ENCODE assay signal across 8 mouse cellular contexts in the genomic region with DNA sequence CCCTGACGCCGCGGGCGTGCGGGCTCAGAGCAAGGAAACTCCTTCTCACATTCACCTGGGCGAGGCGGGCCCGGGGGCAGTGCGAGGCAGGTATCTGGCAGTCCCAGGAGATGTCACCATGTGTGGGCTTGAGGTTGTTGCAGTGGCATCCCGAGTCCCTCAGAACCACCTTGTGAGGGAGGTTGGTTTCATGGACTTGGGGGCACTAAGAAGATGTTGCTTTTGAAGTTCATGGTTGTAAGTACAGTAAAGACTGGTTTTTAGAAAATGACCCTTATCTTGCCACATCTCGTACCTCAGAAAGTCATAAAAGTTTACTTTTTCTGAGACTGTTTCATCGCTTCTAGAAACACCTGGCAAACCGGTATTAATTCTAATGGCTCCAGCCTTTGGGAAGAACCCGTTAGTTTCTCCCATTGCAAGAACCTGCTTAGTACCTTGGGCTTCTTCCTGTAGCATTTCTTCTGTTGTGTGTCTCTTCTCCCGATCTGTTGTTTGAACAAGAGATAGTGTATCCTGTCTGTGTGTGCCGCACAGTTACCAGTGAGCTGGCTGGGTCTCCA. TPM values are rescaled to one million over a fixed set of nuclear protein-coding genes. Genes with fewer than 3 reads are reported as not detected.
A peak's percentile ranks its signal among the peaks of the same experiment; 100 is the strongest.
DNase-seq lines count a peak whose midpoint lies in the region; ATAC-seq and TF ChIP-seq lines count a peak whose summit lies in the region.

No protein-coding gene starts in this region.

- TF ChIP-seq EP300 in CH12.LX (IDR thresholded peaks at IDR 0.05; ENCODE audit: low read length): no peak

- H3K4me3 ChIP-seq in heart, embryonic 11.5 days (ENCODE audit: low read depth, low read length): peak overlapping the region; percentile 97
- peak overlapping the region in 2 of 3 experiments; percentile 48 to 56 for H3K4me3 ChIP-seq in CH12.LX (replicated peaks in 1 of 3; ENCODE audit: low read depth in 2 of 3, low read length in 2 of 3, poor library complexity in 1 of 3)
- peak overlapping the region; percentile 95 for H3K4me3 ChIP-seq in heart, embryonic 16.5 days (ENCODE audit: low read length)
- H3K4me3 ChIP-seq in midbrain, embryonic 11.5 days (ENCODE audit: low read depth, low read length): peak overlapping the region; percentile 96

- H3K79me2 ChIP-seq in CH12.LX (replicated peaks; ENCODE audit: control insufficient read depth, extremely low read depth, insufficient read depth, poor library complexity, severe bottlenecking): no peaks in the 10 kb centered on the region

- WGBS in heart, embryonic 11.5 days (ENCODE audit: insufficient replicate concordance): 20% methylated on average over 16 of the region's 16 CpGs
- 24% methylated on average over 16 of the region's 16 CpGs for WGBS in heart, embryonic 16.5 days
- WGBS in midbrain, embryonic 11.5 days: 23% methylated on average over 16 of the region's 16 CpGs

- ATAC-seq in heart, embryonic 11.5 days (replicated peaks; ENCODE audit: insufficient number of reproducible peaks, low FRiP score, low TSS enrichment): no peak
- ATAC-seq in heart, embryonic 16.5 days (replicated peaks; ENCODE audit: extremely low read depth, insufficient read depth, low FRiP score): peak; percentile 7; the same call in 1 of the 2 replicates
- ATAC-seq in midbrain, embryonic 11.5 days (ENCODE audit: low FRiP score): no peak

- no peak for TF ChIP-seq CTCF in CH12.LX (conservative IDR thresholded peaks at IDR 0.05 in 1 of 2, IDR thresholded peaks at IDR 0.05 in 1 of 2; ENCODE audit: low read depth in 2 of 2, low read length in 2 of 2)

- H3K27me3 ChIP-seq in heart, embryonic 11.5 days (ENCODE audit: control insufficient read depth, insufficient read depth, low read length): 0 out of 2 replicates have a peak, but pooled peaks cover 2% of the 10 kb centered on the region
- H3K27me3 ChIP-seq in CH12.LX (replicated peaks): peaks cover 25% of the 10 kb centered on the region
- H3K27me3 ChIP-seq in heart, embryonic 16.5 days (ENCODE audit: control insufficient read depth, insufficient read depth, low read length): no peaks in the 10 kb centered on the region
- no peaks in the 10 kb centered on the region for H3K27me3 ChIP-seq in midbrain, embryonic 11.5 days (ENCODE audit: control insufficient read depth, insufficient read depth, low read length)

- no peaks in the 10 kb centered on the region for H3K9me3 ChIP-seq in heart, embryonic 11.5 days (replicated peaks; ENCODE audit: control insufficient read depth, low read length)
- no peaks in the 10 kb centered on the region for H3K9me3 ChIP-seq in CH12.LX (replicated peaks; ENCODE audit: low read length)
- H3K9me3 ChIP-seq in heart, embryonic 16.5 days (replicated peaks; ENCODE audit: control insufficient read depth, low read length): no peaks in the 10 kb centered on the region
- H3K9me3 ChIP-seq in midbrain, embryonic 11.5 days (ENCODE audit: control insufficient read depth, low read length): no peaks in the 10 kb centered on the region

- no peak for DNase-seq in heart, adult 8-10 months (ENCODE audit: low spot score)
- no peak for DNase-seq in CH12.LX (ENCODE audit: extremely low read depth)
- DNase-seq in midbrain, embryonic 11.5 days (ENCODE audit: low spot score, missing footprints): peak; percentile 92
- no peak for DNase-seq in spleen, postnatal 4 days (ENCODE audit: low spot score in 2 of 2)
- DNase-seq in ovary, postnatal 10 days (ENCODE audit: low spot score): no peak
- DNase-seq in urinary bladder, adult 2 months (ENCODE audit: low spot score): no peak

- peak overlapping the region; percentile 93 for H3K4me2 ChIP-seq in heart, embryonic 11.5 days
- H3K4me2 ChIP-seq in CH12.LX (ENCODE audit: insufficient read depth, low read depth, poor library complexity, severe bottlenecking): peak overlapping the region; percentile 91
- H3K4me2 ChIP-seq in heart, embryonic 16.5 days (ENCODE audit: low read depth, low read length): peak overlapping the region; percentile 95
- peak overlapping the region; percentile 76 for H3K4me2 ChIP-seq in midbrain, embryonic 11.5 days

- in situ Hi-C loops in CH12.LX (cut with MboI; ENCODE audit: low pct_ligation_motif_present, low pct_unique_long_range_greater_than_20kb, low sequenced_read_pairs): no loop called here

- no peak for TF ChIP-seq RAD21 in CH12.LX (IDR thresholded peaks at IDR 0.05; ENCODE audit: low read depth, low read length)

- dilution Hi-C loops in CH12.LX (cut with MboI; ENCODE audit: extremely low pct_ligation_motif_present, extremely low pct_unique_long_range_greater_than_20kb, low sequenced_read_pairs): no loop called here

- peaks cover 7% of the 10 kb centered on the region; the same call in 1 of the 2 replicates for H3K4me1 ChIP-seq in heart, embryonic 11.5 days (ENCODE audit: control insufficient read depth, insufficient read depth, low read length)
- H3K4me1 ChIP-seq in CH12.LX (ENCODE audit: control insufficient read depth in 1 of 2, insufficient read depth in 2 of 2): peaks cover 2 to 9% of the 10 kb centered on the region in 2 experiments; a peak in 3 of 4 replicates
- H3K4me1 ChIP-seq in heart, embryonic 16.5 days (ENCODE audit: control insufficient read depth, insufficient read depth, low read length): peaks cover 6% of the 10 kb centered on the region; the same call in 1 of the 2 replicates
- peaks cover 9% of the 10 kb centered on the region for H3K4me1 ChIP-seq in midbrain, embryonic 11.5 days (ENCODE audit: control insufficient read depth, insufficient read depth, low read length)

- peak overlapping the region; percentile 95 for H3K9ac ChIP-seq in heart, embryonic 11.5 days (ENCODE audit: low read depth, low read length)
- no peak overlapping the region for H3K9ac ChIP-seq in CH12.LX (ENCODE audit: insufficient read depth, low read depth)
- peak overlapping the region; percentile 92 for H3K9ac ChIP-seq in heart, embryonic 16.5 days (ENCODE audit: low read length)
- H3K9ac ChIP-seq in midbrain, embryonic 11.5 days (ENCODE audit: low read length): peak overlapping the region; percentile 98

- H3K27ac ChIP-seq in heart, embryonic 11.5 days (ENCODE audit: low read depth, low read length): peak overlapping the region; percentile 96
- H3K27ac ChIP-seq in CH12.LX (ENCODE audit: insufficient read depth, low read depth): no peak overlapping the region
- peak overlapping the region; percentile 85 for H3K27ac ChIP-seq in heart, embryonic 16.5 days (ENCODE audit: low read length)
- H3K27ac ChIP-seq in midbrain, embryonic 11.5 days (ENCODE audit: low read depth, low read length): peak overlapping the region; percentile 100

- no peak for TF ChIP-seq POLR2A in CH12.LX (IDR thresholded peaks at IDR 0.05; ENCODE audit: low read depth, low read length)

- no peaks in the 10 kb centered on the region for H3K36me3 ChIP-seq in heart, embryonic 11.5 days (ENCODE audit: control insufficient read depth, insufficient read depth, low read length)
- H3K36me3 ChIP-seq in CH12.LX (replicated peaks in 1 of 2; ENCODE audit: control insufficient read depth in 1 of 2, insufficient read depth in 1 of 2, low read length in 1 of 2): no peaks in the 10 kb centered on the region
- H3K36me3 ChIP-seq in heart, embryonic 16.5 days (ENCODE audit: control insufficient read depth, insufficient read depth): no peaks in the 10 kb centered on the region
- no peaks in the 10 kb centered on the region for H3K36me3 ChIP-seq in midbrain, embryonic 11.5 days (ENCODE audit: control insufficient read depth, insufficient read depth, low read length)

TF ChIP-seq in CH12.LX, 34 proteins besides CTCF, POLR2A, EP300 and RAD21:
- TF ChIP-seq RCOR1 (conservative IDR thresholded peaks at IDR 0.05; ENCODE audit: low read depth, low read length): no peak
- TF ChIP-seq PAX5 (IDR thresholded peaks at IDR 0.05; ENCODE audit: low read length): no peak
- no peak for TF ChIP-seq NELFE (IDR thresholded peaks at IDR 0.05; ENCODE audit: low read depth, low read length)
- no peak for TF ChIP-seq ZMIZ1 (IDR thresholded peaks at IDR 0.05; ENCODE audit: low read depth, low read length)
- TF ChIP-seq HCFC1 (IDR thresholded peaks at IDR 0.05; ENCODE audit: low read depth, low read length): no peak
TF ChIP-seq in CH12.LX: peak in this region for 0.

RNA-seq across cellular contexts. Expression of gene Akt3, which starts 1.1 kb away (rescaled TPM):
- polyA plus RNA-seq in heart, embryonic 11.5 days (2014; fragmentation: Nextera tagmentation; extraction: Ambion mirVana): 7.1 and 8.4 TPM in 2 replicates
- 10 to 100 TPM; 16.6 to 19.8 (median 18.6) TPM for total RNA-seq in heart, adult 8-10 months (2022)
- total RNA-seq in CH12.LX (2012; rRNA removed) (0.25 and 0.34 TPM in 2 replicates), CH12.LX (2014; rRNA removed) (0.82 and 1.1 TPM in 2 replicates)
- 1.3 and 1.7 TPM in 2 replicates for polyA plus RNA-seq in CH12.LX (2012; ENCODE audit: insufficient read length, low read depth)
- 3.6 and 4.5 TPM in 2 replicates for polyA plus RNA-seq in heart, embryonic 16.5 days (2015; fragmentation: Nextera tagmentation; extraction: Ambion mirVana)
- polyA plus RNA-seq in midbrain, embryonic 11.5 days (2014; fragmentation: Nextera tagmentation; extraction: Ambion mirVana): 27.9 and 30.6 TPM in 2 replicates
- 13.3 and 23.4 TPM in 2 replicates for polyA plus RNA-seq in urinary bladder, adult 2 months (2012; rRNA removed)
